Mouse (Mus musculus) mouse embryonic stem cell (cell line): Measurements from ENCODE around the gene Ifrd2.

Experiments used
- in situ Hi-C, 2 experiments: fragments of 300-500 bp; cut with MboI; formaldehyde crosslinking; loops; 1 replicate in 1 of 2; 3 replicates in 1 of 2; pipeline ENCODE4 v1.14.3; 2019 to 2020; ENCODE audit warnings: low sequenced_read_pairs in 2 of 2, low pct_unique_long_range_greater_than_20kb in 1 of 2, mixed read lengths in 1 of 2; ENCODE audit not compliant: unreplicated experiment in 1 of 2

Ifrd2 gene

GRCm38 (mm10) chr9:107627387-107628255 lies 40.2 kb downstream of the Ifrd2 start:
- in situ Hi-C loops: no loop called here

DNA sequence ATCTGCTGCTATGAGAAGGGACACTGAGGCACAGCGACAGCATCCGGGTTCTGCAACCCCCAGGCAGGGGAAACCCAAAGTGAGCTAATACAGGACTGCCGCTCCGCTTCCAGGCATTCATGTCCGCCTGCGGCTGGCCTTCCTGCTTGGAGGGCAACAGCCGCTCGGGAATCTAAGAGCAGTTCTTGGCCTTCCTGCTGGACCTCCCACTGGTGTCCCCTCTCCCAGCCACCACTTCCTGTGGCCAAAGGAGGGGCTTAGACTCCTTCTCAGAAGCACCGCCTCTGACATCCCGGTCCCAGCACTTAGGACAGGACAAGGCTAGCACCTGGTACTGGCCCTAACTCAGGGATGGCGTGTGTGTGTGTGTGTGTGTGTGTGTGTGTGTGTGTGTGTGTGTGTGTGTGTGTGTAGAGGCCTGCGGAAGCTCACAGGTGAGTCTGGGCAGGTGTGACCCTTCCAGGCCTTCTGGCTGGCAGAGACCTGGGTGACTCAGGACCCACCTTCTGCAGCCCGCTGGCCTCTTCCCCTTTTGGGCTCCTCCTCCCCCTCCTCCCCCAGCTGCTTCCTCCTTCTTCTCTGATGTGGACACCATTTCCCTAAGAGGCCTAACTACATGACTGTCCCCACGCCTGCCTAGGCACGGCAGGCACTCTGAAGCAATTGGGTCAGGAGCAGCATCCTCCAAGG lies 41.4 kb downstream of the Ifrd2 start:
- in situ Hi-C loops: no loop called here

GRCm38 (mm10) chr9:107629411-107629730 lies 41.9 kb downstream of the Ifrd2 start:
- in situ Hi-C loops: no loop called here

DNA sequence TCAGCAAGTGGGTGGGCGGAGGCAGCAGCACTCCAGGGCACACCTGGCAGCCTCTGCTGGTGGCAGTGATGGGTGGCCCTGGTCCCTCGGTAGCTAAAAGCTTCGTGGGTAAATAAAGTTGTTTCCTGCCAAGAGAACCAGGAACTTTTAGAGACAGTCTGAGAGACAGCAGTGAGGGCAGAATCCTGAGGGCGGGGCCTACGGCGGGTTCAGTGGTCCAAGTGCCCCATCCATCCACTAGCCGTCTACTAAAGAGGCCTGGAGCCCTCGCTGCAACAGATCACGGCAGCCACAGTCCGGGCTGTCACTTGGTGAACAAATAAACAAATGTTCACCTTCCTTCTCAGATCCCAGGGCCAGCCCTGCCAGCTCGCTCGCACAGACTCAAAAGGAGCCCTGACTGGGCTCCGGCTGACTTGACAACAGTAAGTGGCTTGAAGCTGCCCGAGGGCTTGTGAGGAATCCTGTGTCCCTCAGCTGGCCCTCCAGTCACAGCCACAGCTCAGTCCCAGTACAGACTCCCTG lies 42.5 kb downstream of the Ifrd2 start:
- in situ Hi-C loops: no loop called here

- in situ Hi-C loops: no loop called here
Measured at GRCm38 (mm10) chr9:107630576-107630975, 43.1 kb downstream of the Ifrd2 start.

- in situ Hi-C loops: no loop called here
Measured at GRCm38 (mm10) chr9:107631311-107631826, 43.9 kb downstream of the Ifrd2 start.

DNA sequence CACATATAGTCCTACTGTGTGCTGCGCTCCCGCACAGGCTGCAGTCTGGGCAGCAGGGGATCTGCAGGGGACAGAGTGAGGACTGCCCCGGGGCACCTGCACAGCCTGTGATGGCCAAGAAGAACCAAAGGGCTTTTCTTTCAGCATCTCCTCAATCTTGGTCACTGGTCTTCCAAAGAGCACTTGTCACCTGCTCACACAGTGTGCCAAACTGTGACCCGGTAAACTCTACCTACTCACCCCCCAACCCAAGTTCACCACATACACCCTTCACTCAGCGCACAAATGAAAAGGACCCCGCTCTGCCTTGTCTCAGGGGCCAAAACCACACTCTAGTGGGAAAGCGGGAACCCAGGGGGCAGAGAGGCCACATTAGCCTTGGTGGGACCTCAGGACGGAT lies 44.4 kb downstream of the Ifrd2 start:
- in situ Hi-C loops: no loop called here

- in situ Hi-C loops: no loop called here
Measured at GRCm38 (mm10) chr9:107632478-107632877, 45.0 kb downstream of the Ifrd2 start.

DNA sequence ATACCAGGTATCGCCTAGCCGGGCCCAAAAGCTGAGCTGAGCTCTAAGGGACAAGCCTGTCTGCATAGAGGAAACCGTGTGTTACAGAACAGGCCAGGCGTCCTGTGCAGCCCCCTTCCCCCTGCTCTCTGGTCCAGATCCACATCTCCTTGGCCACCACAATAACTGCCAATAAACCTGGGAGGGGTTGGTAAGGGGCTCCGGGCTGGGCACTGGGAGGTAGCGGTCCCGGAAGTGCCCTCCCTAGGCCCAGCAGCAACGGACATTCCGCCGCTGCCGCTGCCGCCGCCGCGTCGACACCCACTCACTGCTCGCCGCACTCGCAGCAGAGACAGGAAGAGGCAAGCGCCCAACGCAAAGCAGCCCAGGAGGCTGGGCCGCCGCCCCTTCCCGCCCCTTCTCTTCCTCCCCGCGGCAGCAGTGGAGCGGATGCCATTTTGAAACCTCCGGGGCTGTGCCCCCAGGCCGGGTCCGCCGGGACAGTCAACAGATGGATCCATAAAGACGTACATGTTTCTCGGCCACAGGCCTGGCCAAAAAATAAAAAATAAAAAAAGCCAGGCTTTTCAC lies 45.7 kb downstream of the Ifrd2 start:
- in situ Hi-C loops: no loop called here

DNA sequence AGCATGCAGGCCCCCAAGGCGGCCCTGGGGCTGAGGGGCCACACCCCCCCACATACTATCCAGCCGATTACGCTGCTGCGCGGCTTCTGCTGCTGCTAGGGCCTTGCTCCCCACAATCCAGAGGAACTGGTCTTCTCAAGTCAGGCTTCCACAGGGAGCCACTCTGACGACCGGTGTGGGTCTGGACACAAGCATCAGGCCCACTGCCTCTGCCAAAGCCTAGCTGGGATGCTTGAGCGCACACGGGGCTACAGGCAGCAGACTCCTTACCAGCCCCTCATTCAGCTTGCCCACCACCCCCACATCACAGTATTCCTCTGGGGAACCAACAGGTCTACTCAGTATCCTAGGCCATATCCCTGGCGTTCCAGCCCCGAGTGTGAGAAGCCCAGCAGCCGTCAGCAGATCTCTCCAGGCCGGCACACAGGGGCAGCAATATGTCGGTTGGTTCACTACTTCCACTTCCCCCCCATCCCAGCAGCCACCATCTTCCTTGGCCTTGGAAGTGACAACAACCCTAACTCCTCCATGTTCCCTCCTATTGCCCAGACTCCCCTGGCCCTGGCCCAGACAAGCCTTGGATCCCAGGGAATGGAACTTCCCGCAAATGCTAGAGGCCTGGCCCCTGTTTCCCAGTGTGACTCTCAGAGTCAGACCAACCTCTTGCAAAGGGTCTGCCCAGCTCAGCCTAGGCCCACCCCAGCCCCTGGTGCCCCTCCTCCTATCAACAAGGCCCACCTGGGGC lies 46.4 kb downstream of the Ifrd2 start:
- in situ Hi-C loops: no loop called here

DNA sequence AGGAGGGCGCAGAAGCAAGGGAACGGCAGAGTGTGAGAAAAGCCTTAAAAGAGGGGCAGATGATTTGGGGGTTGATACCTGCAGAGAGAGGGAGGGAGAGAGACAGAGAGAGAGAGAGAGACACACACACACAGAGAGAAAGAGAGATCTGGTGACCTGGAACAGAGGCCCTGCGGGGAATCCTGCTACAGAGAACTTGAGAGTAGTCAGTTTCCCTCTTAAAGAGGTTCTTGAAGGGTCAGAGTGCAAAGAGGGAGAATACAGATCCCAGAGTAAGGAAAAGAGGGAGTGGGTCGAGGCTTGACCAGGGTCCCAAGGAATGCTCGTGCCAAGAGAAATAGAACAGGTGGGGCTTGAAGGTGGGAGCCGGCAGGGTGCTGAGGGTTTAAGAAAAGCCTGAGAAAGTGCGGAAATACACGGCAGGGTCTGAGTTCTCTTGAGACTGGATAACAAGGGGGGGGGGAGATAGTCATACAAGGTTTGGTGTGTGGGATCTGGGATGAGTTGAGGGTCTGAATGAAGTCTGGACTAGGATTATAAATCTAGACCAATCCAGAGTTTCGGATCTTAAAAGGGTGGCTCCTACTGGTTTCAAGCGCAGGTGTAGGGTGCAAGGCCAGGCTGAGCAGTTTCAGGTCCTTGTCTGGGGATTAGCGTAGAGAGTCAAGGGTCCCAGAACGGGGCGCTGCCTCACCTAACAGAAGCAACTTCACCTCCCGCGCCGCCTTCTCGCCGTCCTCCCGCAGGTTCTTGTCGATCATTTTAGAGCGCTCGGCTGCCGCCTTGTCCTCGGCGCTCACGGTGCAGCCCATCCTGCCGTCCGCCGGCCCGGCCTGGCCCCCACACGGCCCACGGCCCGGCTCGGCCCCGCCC lies 47.2 kb downstream of the Ifrd2 start:
- in situ Hi-C loops: no loop called here

- in situ Hi-C loops: no loop called here
Measured at GRCm38 (mm10) chr9:107635279-107636028, 48.0 kb downstream of the Ifrd2 start, which contains the start of gene Gnai2. TSS of gene Gnai2 (minus strand) at chr9:107635367.

- in situ Hi-C loops: no loop called here
Measured at GRCm38 (mm10) chr9:107637070-107637469, 49.6 kb downstream of the Ifrd2 start.

DNA sequence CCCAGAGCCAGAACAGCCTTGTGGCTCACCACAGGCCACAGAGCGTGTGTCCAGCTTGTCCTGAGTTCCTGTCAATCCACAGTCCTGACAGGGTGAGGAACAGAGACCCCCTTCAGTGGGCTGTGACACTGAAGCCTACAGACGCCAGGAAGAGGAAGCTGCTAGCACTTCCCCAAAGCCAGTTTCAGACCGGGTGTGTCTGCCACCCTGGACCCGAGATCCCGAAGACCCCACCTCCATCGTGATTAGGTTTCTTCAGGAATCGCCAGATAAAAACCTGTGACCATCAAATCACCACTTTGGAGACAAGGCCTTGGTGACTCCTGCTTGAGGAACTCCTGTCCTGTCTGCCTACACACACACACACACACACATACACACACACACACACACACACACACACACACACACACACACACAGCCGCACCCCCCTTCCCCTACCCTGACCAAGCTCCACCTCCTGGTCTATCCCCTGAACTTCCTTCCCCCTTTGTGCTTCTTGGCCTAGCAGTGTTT lies 52.9 kb downstream of the Ifrd2 start:
- in situ Hi-C loops: loop anchor here (5.0 kb wide), 2 partner anchors 33 to 83 kb away; partner anchors contain the start of gene Sema3b (in 1 of the 2)

DNA sequence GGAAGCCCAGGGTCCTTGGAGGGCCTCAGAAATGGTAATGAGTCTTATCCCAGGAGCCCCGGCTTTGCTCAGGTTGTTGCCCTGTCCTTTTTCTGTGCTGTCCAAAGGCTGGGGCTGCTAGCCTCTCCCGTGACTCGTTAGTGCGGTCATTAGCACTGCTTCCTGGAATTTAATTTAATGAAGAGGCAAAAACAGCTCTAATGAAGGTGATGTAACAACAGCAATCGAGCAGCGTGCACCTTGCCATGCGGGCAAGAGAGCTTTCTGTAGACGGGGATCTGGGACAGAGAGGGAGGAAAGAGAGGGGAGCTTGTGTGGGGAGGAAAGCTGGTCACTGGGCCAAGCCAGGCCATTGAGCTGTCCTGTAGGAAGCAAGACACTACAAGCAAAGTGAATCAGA lies 54.2 kb downstream of the Ifrd2 start:
- in situ Hi-C loops: loop anchor here (5.0 kb wide), 2 partner anchors 34 to 84 kb away; partner anchors contain the start of gene Sema3b (in 1 of the 2)
